Mouse (Mus musculus): ENCODE data around the gene Plekhs1.

The Plekhs1 gene

GRCm38 (mm10) chr19:56448784-56449183, 12.7 kb upstream of the Plekhs1 start:
- no peak for TF ChIP-seq GATA4 (IDR thresholded peaks at IDR 0.05; ENCODE audit: insufficient replicate concordance, low read length)

- no peak for TF ChIP-seq GATA4 (IDR thresholded peaks at IDR 0.05; ENCODE audit: insufficient replicate concordance, low read length)
Observed at GRCm38 (mm10) chr19:56449537-56449936, 11.9 kb upstream of the Plekhs1 start.

- TF ChIP-seq GATA4 (IDR thresholded peaks at IDR 0.05; ENCODE audit: insufficient replicate concordance, low read length) = no peak
Observed at GRCm38 (mm10) chr19:56450892-56451291, 10.5 kb upstream of the Plekhs1 start.

- no peak for TF ChIP-seq GATA4 (IDR thresholded peaks at IDR 0.05; ENCODE audit: insufficient replicate concordance, low read length)
Observed at GRCm38 (mm10) chr19:56451867-56452266, 9.6 kb upstream of the Plekhs1 start.

GRCm38 (mm10) chr19:56452421-56452820, 9.0 kb upstream of the Plekhs1 start:
- TF ChIP-seq GATA4 (IDR thresholded peaks at IDR 0.05; ENCODE audit: insufficient replicate concordance, low read length) = no peak

- TF ChIP-seq GATA4 (IDR thresholded peaks at IDR 0.05; ENCODE audit: insufficient replicate concordance, low read length) = no peak
Observed at GRCm38 (mm10) chr19:56454862-56455261, 6.6 kb upstream of the Plekhs1 start.

- TF ChIP-seq GATA4 (IDR thresholded peaks at IDR 0.05; ENCODE audit: insufficient replicate concordance, low read length) = no peak
Observed at GRCm38 (mm10) chr19:56455369-56455768, 6.1 kb upstream of the Plekhs1 start.

- no peak for TF ChIP-seq GATA4 (IDR thresholded peaks at IDR 0.05; ENCODE audit: insufficient replicate concordance, low read length)
Observed at GRCm38 (mm10) chr19:56457569-56457968, 3.9 kb upstream of the Plekhs1 start.

GRCm38 (mm10) chr19:56459154-56460050, 2.0 kb upstream of the Plekhs1 start:
- TF ChIP-seq GATA4 (IDR thresholded peaks at IDR 0.05; ENCODE audit: insufficient replicate concordance, low read length) = no peak

- TF ChIP-seq GATA4 (IDR thresholded peaks at IDR 0.05; ENCODE audit: insufficient replicate concordance, low read length) = no peak
Observed at GRCm38 (mm10) chr19:56460241-56460640, 1.2 kb upstream of the Plekhs1 start.

- TF ChIP-seq GATA4 (IDR thresholded peaks at IDR 0.05; ENCODE audit: insufficient replicate concordance, low read length) = no peak
Observed at GRCm38 (mm10) chr19:56462786-56463185, 1.3 kb downstream of the Plekhs1 start.

GRCm38 (mm10) chr19:56466486-56466885, 5.0 kb downstream of the Plekhs1 start:
- TF ChIP-seq GATA4 (IDR thresholded peaks at IDR 0.05; ENCODE audit: insufficient replicate concordance, low read length) = no peak

- TF ChIP-seq GATA4 (IDR thresholded peaks at IDR 0.05; ENCODE audit: insufficient replicate concordance, low read length) = no peak
Observed at GRCm38 (mm10) chr19:56470286-56471020, 9.0 kb downstream of the Plekhs1 start.

GRCm38 (mm10) chr19:56471934-56472333, 10.5 kb downstream of the Plekhs1 start:
- no peak for TF ChIP-seq GATA4 (IDR thresholded peaks at IDR 0.05; ENCODE audit: insufficient replicate concordance, low read length)

- TF ChIP-seq GATA4 (IDR thresholded peaks at IDR 0.05; ENCODE audit: insufficient replicate concordance, low read length) = no peak
Observed at GRCm38 (mm10) chr19:56474869-56475550, 13.6 kb downstream of the Plekhs1 start.

Measured in liver, adult (tissue).